In the genomic region with DNA sequence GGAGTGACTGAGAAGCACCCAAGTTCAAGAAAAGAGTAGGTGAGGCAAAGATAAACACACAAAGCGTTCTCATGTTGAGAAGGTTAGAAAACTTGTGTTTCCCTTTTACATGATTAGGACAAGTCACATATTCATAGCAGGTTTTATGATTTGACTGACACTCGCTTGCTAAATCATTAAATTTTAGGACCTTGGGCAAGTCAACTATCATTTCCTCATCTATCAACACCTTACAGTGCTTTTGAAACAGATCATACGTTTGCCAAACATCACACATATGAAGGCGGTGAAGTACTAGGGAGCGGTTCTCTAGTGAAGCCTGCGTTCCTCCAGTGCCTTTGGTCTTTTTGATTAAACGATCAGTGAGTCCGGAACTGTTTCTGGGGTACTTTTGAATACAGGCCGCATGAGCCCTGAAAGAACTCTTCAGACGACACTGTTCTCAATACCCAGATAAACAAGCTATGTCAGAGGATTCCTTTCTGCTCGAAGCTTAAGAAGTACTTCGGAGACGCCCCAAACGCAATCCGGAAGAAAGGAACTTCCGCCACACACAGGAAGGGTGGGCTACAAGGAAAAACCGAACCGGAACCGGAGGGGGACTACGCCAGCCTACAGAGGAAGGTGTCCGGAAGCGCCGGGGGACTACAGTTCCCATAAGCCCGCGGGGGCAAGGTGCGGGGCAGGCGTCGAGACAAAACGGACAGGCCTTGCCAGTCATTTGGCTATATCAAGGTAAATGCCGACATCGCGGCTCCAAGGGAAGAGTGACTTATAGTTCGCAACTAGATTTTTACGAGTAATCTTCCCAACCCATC, we compare ENCODE assay signal across 8 mouse cellular contexts. TPM values are rescaled to one million over a fixed set of nuclear protein-coding genes. Genes with fewer than 3 reads are reported as not detected.
A peak's percentile ranks its signal among the peaks of the same experiment; 100 is the strongest.
DNase-seq lines count a peak whose midpoint lies in the region; ATAC-seq and TF ChIP-seq lines count a peak whose summit lies in the region.

A gene (plus strand): TSS at position 616 of the 818 bp plus-strand sequence.

- TF ChIP-seq CTCF in E14TG2a.4 (conservative IDR thresholded peaks at IDR 0.05; ENCODE audit: low read length), result no peak
- TF ChIP-seq CTCF in heart, postnatal 0 days (IDR thresholded peaks at IDR 0.05; ENCODE audit: low read depth), result no peak
- TF ChIP-seq CTCF in testis, adult 2 months (IDR thresholded peaks at IDR 0.05; ENCODE audit: control insufficient read depth, insufficient read depth, insufficient replicate concordance, low read depth, low read length), result no peak

- DNase-seq in c-Kit-positive CD71-positive TER-119-positive erythroid progenitor cells, embryonic 14.5 days (ENCODE audit: low spot score), result peak; percentile 95
- peak; percentile 97 for DNase-seq in heart, postnatal 0 days (ENCODE audit: low spot score)
- peak; percentile 94 to 97 for DNase-seq in kidney, postnatal 4 days

- H3K27ac ChIP-seq in forebrain, embryonic 12.5 days, result peak within 1 kb of the TSS; percentile 94
- peak within 1 kb of the TSS; percentile 98 for H3K27ac ChIP-seq in heart, postnatal 0 days (ENCODE audit: low read depth)
- H3K27ac ChIP-seq in liver, embryonic 16.5 days (ENCODE audit: low read length), result peak within 1 kb of the TSS; percentile 92
- H3K27ac ChIP-seq in neural tube, embryonic 13.5 days (replicated peaks), result peak within 1 kb of the TSS; percentile 97
- peak within 1 kb of the TSS; percentile 100 for H3K27ac ChIP-seq in testis, adult 2 months (ENCODE audit: control insufficient read depth, insufficient read depth, low read depth, low read length)

- H3K4me1 ChIP-seq in E14TG2a.4 (replicated peaks; ENCODE audit: low read depth, low read length), result peaks cover 15% of the 10 kb centered on the region
- peaks cover 5% of the 10 kb centered on the region for H3K4me1 ChIP-seq in forebrain, embryonic 12.5 days
- H3K4me1 ChIP-seq in heart, postnatal 0 days (ENCODE audit: control insufficient read depth, insufficient read depth), result no peaks in the 10 kb centered on the region
- H3K4me1 ChIP-seq in liver, embryonic 16.5 days (ENCODE audit: control insufficient read depth, low read depth, low read length), result no peaks in the 10 kb centered on the region; the same call in none of the 2 replicates
- peaks cover 24% of the 10 kb centered on the region for H3K4me1 ChIP-seq in neural tube, embryonic 13.5 days (replicated peaks)
- H3K4me1 ChIP-seq in testis, adult 2 months (ENCODE audit: control insufficient read depth, insufficient read depth, low read length), result peaks cover 2% of the 10 kb centered on the region; the same call in 1 of the 2 replicates

- 3% methylated on average over 34 of the region's 34 CpGs for WGBS in forebrain, embryonic 12.5 days
- WGBS in heart, postnatal 0 days, result 2% methylated on average over 34 of the region's 34 CpGs
- 2% methylated on average over 34 of the region's 34 CpGs for WGBS in liver, embryonic 16.5 days (ENCODE audit: insufficient replicate concordance)
- WGBS in neural tube, embryonic 13.5 days, result 3% methylated on average over 34 of the region's 34 CpGs

- H3K36me3 ChIP-seq in E14TG2a.4 (ENCODE audit: insufficient read depth, low read length), result no peaks in the 10 kb centered on the region
- H3K36me3 ChIP-seq in forebrain, embryonic 12.5 days (replicated peaks), result 0 out of 2 replicates have a peak, but pooled peaks cover 5% of the 10 kb centered on the region
- H3K36me3 ChIP-seq in heart, postnatal 0 days (replicated peaks; ENCODE audit: control insufficient read depth, insufficient read depth, low read length), result no peaks in the 10 kb centered on the region
- H3K36me3 ChIP-seq in liver, embryonic 16.5 days (ENCODE audit: control insufficient read depth, insufficient read depth), result no peaks in the 10 kb centered on the region
- 0 out of 2 replicates have a peak, but pooled peaks cover 5% of the 10 kb centered on the region for H3K36me3 ChIP-seq in neural tube, embryonic 13.5 days
- H3K36me3 ChIP-seq in testis, adult 2 months (ENCODE audit: control insufficient read depth, insufficient read depth, low read length), result peaks cover 1% of the 10 kb centered on the region; the same call in 1 of the 2 replicates

- H3K4me2 ChIP-seq in forebrain, embryonic 12.5 days, result peak within 1 kb of the TSS; percentile 97
- H3K4me2 ChIP-seq in heart, postnatal 0 days (ENCODE audit: low read depth, low read length), result peak within 1 kb of the TSS; percentile 99
- peak within 1 kb of the TSS; percentile 79 for H3K4me2 ChIP-seq in liver, embryonic 16.5 days (ENCODE audit: low read depth, low read length)
- peak within 1 kb of the TSS; percentile 99 for H3K4me2 ChIP-seq in neural tube, embryonic 13.5 days

- peak within 1 kb of the TSS; percentile 83 for H3K9ac ChIP-seq in forebrain, embryonic 12.5 days
- peak within 1 kb of the TSS; percentile 80 for H3K9ac ChIP-seq in heart, postnatal 0 days (replicated peaks; ENCODE audit: low read depth, low read length)
- peak within 1 kb of the TSS; percentile 72 for H3K9ac ChIP-seq in liver, embryonic 16.5 days (ENCODE audit: low read depth, low read length)
- H3K9ac ChIP-seq in neural tube, embryonic 13.5 days, result peak within 1 kb of the TSS; percentile 91

- no peaks in the 10 kb centered on the region for H3K27me3 ChIP-seq in E14TG2a.4 (ENCODE audit: insufficient read depth, low read length)
- no peaks in the 10 kb centered on the region for H3K27me3 ChIP-seq in forebrain, embryonic 12.5 days
- no peaks in the 10 kb centered on the region for H3K27me3 ChIP-seq in heart, postnatal 0 days (ENCODE audit: control insufficient read depth, insufficient read depth, low read length)
- no peaks in the 10 kb centered on the region for H3K27me3 ChIP-seq in liver, embryonic 16.5 days (ENCODE audit: control insufficient read depth, insufficient read depth, low read depth, low read length)
- no peaks in the 10 kb centered on the region for H3K27me3 ChIP-seq in neural tube, embryonic 13.5 days
- H3K27me3 ChIP-seq in testis, adult 2 months (ENCODE audit: control insufficient read depth, insufficient read depth, low read length), result no peaks in the 10 kb centered on the region

- TF ChIP-seq EP300 in heart, postnatal 0 days (IDR thresholded peaks at IDR 0.05; ENCODE audit: low read depth), result peak; percentile 89

- H3K4me3 ChIP-seq in E14TG2a.4 (replicated peaks; ENCODE audit: low read length), result peak within 1 kb of the TSS; percentile 88
- peak within 1 kb of the TSS; percentile 68 for H3K4me3 ChIP-seq in forebrain, embryonic 12.5 days (replicated peaks)
- H3K4me3 ChIP-seq in heart, postnatal 0 days (ENCODE audit: low read depth, low read length), result peak within 1 kb of the TSS; percentile 67
- peak within 1 kb of the TSS; percentile 88 for H3K4me3 ChIP-seq in liver, embryonic 16.5 days (ENCODE audit: low read depth, low read length)
- H3K4me3 ChIP-seq in neural tube, embryonic 13.5 days, result peak within 1 kb of the TSS; percentile 74
- peak within 1 kb of the TSS; percentile 100 for H3K4me3 ChIP-seq in testis, adult 2 months (ENCODE audit: control insufficient read depth, low read depth, low read length)

- ATAC-seq in forebrain, embryonic 12.5 days (ENCODE audit: low FRiP score), result peak; percentile 93
- ATAC-seq in heart, postnatal 0 days (ENCODE audit: insufficient read depth, low read depth), result peak; percentile 96
- ATAC-seq in liver, embryonic 16.5 days (ENCODE audit: low read depth), result peak; percentile 90
- ATAC-seq in neural tube, embryonic 13.5 days (ENCODE audit: low read depth), result peak; percentile 97

- TF ChIP-seq POLR2A in testis, adult 2 months (IDR thresholded peaks at IDR 0.05; ENCODE audit: control insufficient read depth, low read depth, low read length), result peak; percentile 91

- peaks cover 4% of the 10 kb centered on the region; the same call in 1 of the 2 replicates for H3K9me3 ChIP-seq in E14TG2a.4 (ENCODE audit: low read length)
- H3K9me3 ChIP-seq in forebrain, embryonic 12.5 days, result no peaks in the 10 kb centered on the region
- H3K9me3 ChIP-seq in heart, postnatal 0 days (replicated peaks; ENCODE audit: control insufficient read depth, low read length), result no peaks in the 10 kb centered on the region
- no peaks in the 10 kb centered on the region for H3K9me3 ChIP-seq in liver, embryonic 16.5 days (replicated peaks; ENCODE audit: control insufficient read depth, low read length)
- H3K9me3 ChIP-seq in neural tube, embryonic 13.5 days, result peaks cover 4% of the 10 kb centered on the region; the same call in 1 of the 2 replicates

RNA-seq across cellular contexts. Expression of the gene that starts here (rescaled TPM):
- 56.7 and 64.7 TPM in 2 replicates for polyA plus RNA-seq in forebrain, embryonic 12.5 days (2016; fragmentation: Nextera tagmentation; extraction: Ambion mirVana)
- 6.8 and 15.5 TPM in 2 replicates for total RNA-seq in heart, postnatal 0 days (2014; rRNA removed; ENCODE audit: low replicate concordance)
- polyA plus RNA-seq in heart, postnatal 0 days (2015; fragmentation: Nextera tagmentation; extraction: Ambion mirVana), result 21.5 and 22.2 TPM in 2 replicates
- polyA plus RNA-seq in liver, embryonic 16.5 days (2015; fragmentation: Nextera tagmentation; extraction: Ambion mirVana), result 18.5 and 20.1 TPM in 2 replicates
- 78.0 and 81.1 TPM in 2 replicates for polyA plus RNA-seq in neural tube, embryonic 13.5 days (2015; fragmentation: Nextera tagmentation; extraction: Ambion mirVana)
- polyA plus RNA-seq in testis, adult 2 months (2012; rRNA removed), result 7.8 and 10.6 TPM in 2 replicates

Comparison
In these comparisons a context has a peak if more than half of its experiments do, and no peak if none do; other contexts are left out.
1. Peak in every context shown above with its lines: DNase-seq, ATAC-seq, H3K4me3 ChIP-seq and H3K27ac ChIP-seq.